Mouse (Mus musculus): ENCODE results near the gene Csn3. TPM values are rescaled to one million over a fixed set of nuclear protein-coding genes. Genes with fewer than 3 reads are reported as not detected.

The Csn3 gene
- polyA plus RNA-seq (2014; fragmentation: Nextera tagmentation; extraction: Ambion mirVana), result 0.49 and 1.0 TPM in 2 replicates

- DNase-seq (ENCODE audit: low spot score) (no peak), ATAC-seq (replicated peaks; ENCODE audit: low FRiP score, low TSS enrichment, low read depth) (no peak)
- 30% methylated on average over 5 of the region's 5 CpGs for WGBS
- no peak within 1 kb of the TSS for H3K4me3 ChIP-seq (ENCODE audit: low read depth, low read length)
- no peaks in the 10 kb centered on the region for H3K36me3 ChIP-seq (ENCODE audit: control insufficient read depth, insufficient read depth, low read length)
- no peaks in the 10 kb centered on the region for H3K4me1 ChIP-seq (replicated peaks; ENCODE audit: control insufficient read depth, insufficient read depth, low read length)
- H3K27ac ChIP-seq (ENCODE audit: low read depth), result no peak within 1 kb of the TSS
- H3K9ac ChIP-seq (ENCODE audit: low read length), result no peak within 1 kb of the TSS
- H3K27me3 ChIP-seq (replicated peaks; ENCODE audit: control insufficient read depth, insufficient read depth, low read length), result no peaks in the 10 kb centered on the region
- no peaks in the 10 kb centered on the region for H3K9me3 ChIP-seq (ENCODE audit: control insufficient read depth, low read length)
- H3K4me2 ChIP-seq (ENCODE audit: low read length), result no peak within 1 kb of the TSS
Observed at GRCm38 (mm10) chr5:87925372-87925771, at the start of gene Csn3. TSS of gene Csn3 (plus strand) at chr5:87925579.

- no peak for DNase-seq (ENCODE audit: low spot score)
- no peak for ATAC-seq (replicated peaks; ENCODE audit: low FRiP score, low TSS enrichment, low read depth)
- 95% methylated on average over 1 of the region's 1 CpGs for WGBS
- Histone ChIP-seq H3K27me3 (replicated peaks; ENCODE audit: control insufficient read depth, insufficient read depth, low read length) (no peaks in the 10 kb centered on the region), H3K4me2 (ENCODE audit: low read length) (no peak within 1 kb of the TSS), H3K27ac (ENCODE audit: low read depth) (no peak within 1 kb of the TSS), H3K9ac (ENCODE audit: low read length) (no peak within 1 kb of the TSS), H3K9me3 (ENCODE audit: control insufficient read depth, low read length) (no peaks in the 10 kb centered on the region), H3K4me3 (ENCODE audit: low read depth, low read length) (no peak within 1 kb of the TSS), H3K36me3 (ENCODE audit: control insufficient read depth, insufficient read depth, low read length) (no peaks in the 10 kb centered on the region), H3K4me1 (replicated peaks; ENCODE audit: control insufficient read depth, insufficient read depth, low read length) (no peaks in the 10 kb centered on the region)
Observed at GRCm38 (mm10) chr5:87884729-87885128, 40.6 kb upstream of the Csn3 start, which contains the start of gene Odam. TSS of gene Odam (plus strand) at chr5:87885029.

GRCm38 (mm10) chr5:87931603-87932002, 6.2 kb downstream of the Csn3 start:
- Histone ChIP-seq H3K27me3 (replicated peaks; ENCODE audit: control insufficient read depth, insufficient read depth, low read length) (no peaks in the 10 kb centered on the region), H3K9me3 (ENCODE audit: control insufficient read depth, low read length) (no peaks in the 10 kb centered on the region), H3K4me1 (replicated peaks; ENCODE audit: control insufficient read depth, insufficient read depth, low read length) (no peaks in the 10 kb centered on the region), H3K4me3 (ENCODE audit: low read depth, low read length) (no peak overlapping the region), H3K27ac (ENCODE audit: low read depth) (no peak overlapping the region), H3K36me3 (ENCODE audit: control insufficient read depth, insufficient read depth, low read length) (no peaks in the 10 kb centered on the region), H3K9ac (ENCODE audit: low read length) (no peak overlapping the region), H3K4me2 (ENCODE audit: low read length) (no peak overlapping the region)
- ATAC-seq (replicated peaks; ENCODE audit: low FRiP score, low TSS enrichment, low read depth), result no peak
- DNase-seq (ENCODE audit: low spot score), result no peak
- WGBS, result 55% methylated on average over 1 of the region's 1 CpGs

- no peak for ATAC-seq (replicated peaks; ENCODE audit: low FRiP score, low TSS enrichment, low read depth)
- no peak for DNase-seq (ENCODE audit: low spot score)
- no peaks in the 10 kb centered on the region for H3K27me3 ChIP-seq (replicated peaks; ENCODE audit: control insufficient read depth, insufficient read depth, low read length)
- no peaks in the 10 kb centered on the region for H3K4me1 ChIP-seq (replicated peaks; ENCODE audit: control insufficient read depth, insufficient read depth, low read length)
- H3K36me3 ChIP-seq (ENCODE audit: control insufficient read depth, insufficient read depth, low read length), result no peaks in the 10 kb centered on the region
- no peak overlapping the region for H3K4me3 ChIP-seq (ENCODE audit: low read depth, low read length)
- H3K9me3 ChIP-seq (ENCODE audit: control insufficient read depth, low read length), result no peaks in the 10 kb centered on the region
- H3K27ac ChIP-seq (ENCODE audit: low read depth), result no peak overlapping the region
- no peak overlapping the region for H3K4me2 ChIP-seq (ENCODE audit: low read length)
- 45% methylated on average over 3 of the region's 3 CpGs for WGBS
- no peak overlapping the region for H3K9ac ChIP-seq (ENCODE audit: low read length)
Observed at GRCm38 (mm10) chr5:87940752-87941151, 15.4 kb downstream of the Csn3 start.

GRCm38 (mm10) chr5:87942515-87942914, 17.1 kb downstream of the Csn3 start:
- H3K4me2 ChIP-seq (ENCODE audit: low read length), result no peak overlapping the region
- H3K9me3 ChIP-seq (ENCODE audit: control insufficient read depth, low read length), result no peaks in the 10 kb centered on the region
- H3K27me3 ChIP-seq (replicated peaks; ENCODE audit: control insufficient read depth, insufficient read depth, low read length), result no peaks in the 10 kb centered on the region
- no peak overlapping the region for H3K9ac ChIP-seq (ENCODE audit: low read length)
- H3K4me1 ChIP-seq (replicated peaks; ENCODE audit: control insufficient read depth, insufficient read depth, low read length), result no peaks in the 10 kb centered on the region
- ATAC-seq (replicated peaks; ENCODE audit: low FRiP score, low TSS enrichment, low read depth), result no peak
- H3K36me3 ChIP-seq (ENCODE audit: control insufficient read depth, insufficient read depth, low read length), result no peaks in the 10 kb centered on the region
- DNase-seq (ENCODE audit: low spot score), result no peak
- H3K27ac ChIP-seq (ENCODE audit: low read depth), result no peak overlapping the region
- no peak overlapping the region for H3K4me3 ChIP-seq (ENCODE audit: low read depth, low read length)

- ATAC-seq (replicated peaks; ENCODE audit: low FRiP score, low TSS enrichment, low read depth) (no peak), DNase-seq (ENCODE audit: low spot score) (no peak)
- H3K9ac ChIP-seq (ENCODE audit: low read length), result no peak overlapping the region
- H3K4me1 ChIP-seq (replicated peaks; ENCODE audit: control insufficient read depth, insufficient read depth, low read length), result no peaks in the 10 kb centered on the region
- no peaks in the 10 kb centered on the region for H3K9me3 ChIP-seq (ENCODE audit: control insufficient read depth, low read length)
- H3K4me3 ChIP-seq (ENCODE audit: low read depth, low read length), result no peak overlapping the region
- H3K4me2 ChIP-seq (ENCODE audit: low read length), result no peak overlapping the region
- H3K36me3 ChIP-seq (ENCODE audit: control insufficient read depth, insufficient read depth, low read length), result no peaks in the 10 kb centered on the region
- no peaks in the 10 kb centered on the region for H3K27me3 ChIP-seq (replicated peaks; ENCODE audit: control insufficient read depth, insufficient read depth, low read length)
- H3K27ac ChIP-seq (ENCODE audit: low read depth), result no peak overlapping the region
Observed at GRCm38 (mm10) chr5:87951836-87952235, 26.5 kb downstream of the Csn3 start.

- no peak within 1 kb of the TSS for H3K4me3 ChIP-seq (ENCODE audit: low read depth, low read length)
- no peak for DNase-seq (ENCODE audit: low spot score)
- no peak for ATAC-seq (replicated peaks; ENCODE audit: low FRiP score, low TSS enrichment, low read depth)
- H3K27ac ChIP-seq (ENCODE audit: low read depth), result no peak within 1 kb of the TSS
- WGBS, result 67% methylated on average over 2 of the region's 2 CpGs
- H3K9ac ChIP-seq (ENCODE audit: low read length), result no peak within 1 kb of the TSS
- no peaks in the 10 kb centered on the region for H3K27me3 ChIP-seq (replicated peaks; ENCODE audit: control insufficient read depth, insufficient read depth, low read length)
- H3K4me2 ChIP-seq (ENCODE audit: low read length), result no peak within 1 kb of the TSS
- no peaks in the 10 kb centered on the region for H3K9me3 ChIP-seq (ENCODE audit: control insufficient read depth, low read length)
- H3K4me1 ChIP-seq (replicated peaks; ENCODE audit: control insufficient read depth, insufficient read depth, low read length), result no peaks in the 10 kb centered on the region
- H3K36me3 ChIP-seq (ENCODE audit: control insufficient read depth, insufficient read depth, low read length), result no peaks in the 10 kb centered on the region
Observed at GRCm38 (mm10) chr5:87969201-87969600, 43.8 kb downstream of the Csn3 start, which contains the start of the genes 2310003L06Rik and Gm28434. TSS of gene 2310003L06Rik (plus strand) at chr5:87969459. TSS of gene Gm28434 (plus strand) at chr5:87969517.

GRCm38 (mm10) chr5:87979139-87979538, 53.8 kb downstream of the Csn3 start, which contains the start of gene Cabs1:
TSS of gene Cabs1 (plus strand) at chr5:87979439.
- Histone ChIP-seq H3K27me3 (replicated peaks; ENCODE audit: control insufficient read depth, insufficient read depth, low read length) (no peaks in the 10 kb centered on the region), H3K9ac (ENCODE audit: low read length) (no peak within 1 kb of the TSS), H3K4me3 (ENCODE audit: low read depth, low read length) (no peak within 1 kb of the TSS), H3K9me3 (ENCODE audit: control insufficient read depth, low read length) (no peaks in the 10 kb centered on the region), H3K4me1 (replicated peaks; ENCODE audit: control insufficient read depth, insufficient read depth, low read length) (no peaks in the 10 kb centered on the region), H3K36me3 (ENCODE audit: control insufficient read depth, insufficient read depth, low read length) (no peaks in the 10 kb centered on the region), H3K4me2 (ENCODE audit: low read length) (no peak within 1 kb of the TSS), H3K27ac (ENCODE audit: low read depth) (no peak within 1 kb of the TSS)
- DNase-seq (ENCODE audit: low spot score) (no peak), ATAC-seq (replicated peaks; ENCODE audit: low FRiP score, low TSS enrichment, low read depth) (no peak)
- WGBS, result 88% methylated on average over 3 of the region's 3 CpGs
